Mouse (Mus musculus): ENCODE measurements at regions not wholly inside any gene's neighbourhood (a gene's known extent, or its start where the extent isn't known, plus 50 kb on each side); places are given as distances from the start of the nearest gene placed in this dataset.

GRCm38 (mm10) chr3:83701075-83701474, 65.0 kb upstream of the Sfrp2 start:
- no peak overlapping the region for H3K4me3 ChIP-seq (ENCODE audit: low read depth, low read length)
- H3K27me3 ChIP-seq (ENCODE audit: insufficient read depth, low read length), result no peaks in the 10 kb centered on the region
- peak; percentile 60 for TF ChIP-seq CTCF (IDR thresholded peaks at IDR 0.05)
- H3K4me2 ChIP-seq (ENCODE audit: low read depth, low read length, poor library complexity, severe bottlenecking), result no peak overlapping the region
- ATAC-seq (ENCODE audit: low FRiP score) (no peak), DNase-seq (ENCODE audit: low spot score) (peak; percentile 43)
- H3K36me3 ChIP-seq (ENCODE audit: insufficient read depth, low read length), result no peaks in the 10 kb centered on the region
- WGBS, result 56% methylated on average over 1 of the region's 1 CpGs
- H3K4me1 ChIP-seq (ENCODE audit: insufficient read depth, low read length), result no peaks in the 10 kb centered on the region
- H3K27ac ChIP-seq (ENCODE audit: low read depth, low read length), result no peak overlapping the region
- H3K9ac ChIP-seq (replicated peaks; ENCODE audit: low read length, poor library complexity, severe bottlenecking), result no peak overlapping the region
- H3K9me3 ChIP-seq (ENCODE audit: low read length), result no peaks in the 10 kb centered on the region

- no peak overlapping the region for H3K4me3 ChIP-seq (ENCODE audit: low read depth, low read length)
- WGBS, result 91% methylated on average over 11 of the region's 11 CpGs
- DNase-seq (ENCODE audit: low spot score), result no peak
- ATAC-seq (ENCODE audit: low FRiP score), result no peak
- H3K4me2 ChIP-seq (ENCODE audit: low read depth, low read length, poor library complexity, severe bottlenecking), result no peak overlapping the region
- no peaks in the 10 kb centered on the region for H3K36me3 ChIP-seq (ENCODE audit: insufficient read depth, low read length)
- H3K9me3 ChIP-seq (ENCODE audit: low read length), result no peaks in the 10 kb centered on the region
- H3K27ac ChIP-seq (ENCODE audit: low read depth, low read length), result no peak overlapping the region
- no peaks in the 10 kb centered on the region for H3K4me1 ChIP-seq (ENCODE audit: insufficient read depth, low read length)
- TF ChIP-seq CTCF (IDR thresholded peaks at IDR 0.05), result no peak
- no peaks in the 10 kb centered on the region for H3K27me3 ChIP-seq (ENCODE audit: insufficient read depth, low read length)
- H3K9ac ChIP-seq (replicated peaks; ENCODE audit: low read length, poor library complexity, severe bottlenecking), result no peak overlapping the region
These were observed 61.6 kb upstream of the Sfrp2 start for GRCm38 (mm10) chr3:83704559-83704958.

- 95% methylated on average over 6 of the region's 6 CpGs for WGBS
- Histone ChIP-seq H3K27me3 (ENCODE audit: insufficient read depth, low read length) (no peaks in the 10 kb centered on the region), H3K9ac (replicated peaks; ENCODE audit: low read length, poor library complexity, severe bottlenecking) (no peak overlapping the region), H3K27ac (ENCODE audit: low read depth, low read length) (no peak overlapping the region), H3K4me3 (ENCODE audit: low read depth, low read length) (no peak overlapping the region), H3K4me1 (ENCODE audit: insufficient read depth, low read length) (no peaks in the 10 kb centered on the region), H3K4me2 (ENCODE audit: low read depth, low read length, poor library complexity, severe bottlenecking) (no peak overlapping the region), H3K9me3 (ENCODE audit: low read length) (no peaks in the 10 kb centered on the region), H3K36me3 (ENCODE audit: insufficient read depth, low read length) (no peaks in the 10 kb centered on the region)
- DNase-seq (ENCODE audit: low spot score) (no peak), ATAC-seq (ENCODE audit: low FRiP score) (no peak)
- no peak for TF ChIP-seq CTCF (IDR thresholded peaks at IDR 0.05)
These were observed 60.9 kb upstream of the Sfrp2 start for GRCm38 (mm10) chr3:83705253-83705652.

- H3K4me1 ChIP-seq (ENCODE audit: insufficient read depth, low read length), result no peaks in the 10 kb centered on the region
- 73% methylated on average over 13 of the region's 13 CpGs for WGBS
- no peak overlapping the region for H3K4me2 ChIP-seq (ENCODE audit: low read depth, low read length, poor library complexity, severe bottlenecking)
- H3K9me3 ChIP-seq (ENCODE audit: low read length), result no peaks in the 10 kb centered on the region
- TF ChIP-seq CTCF (IDR thresholded peaks at IDR 0.05), result peak; percentile 11; the same call in 1 of the 2 replicates
- H3K9ac ChIP-seq (replicated peaks; ENCODE audit: low read length, poor library complexity, severe bottlenecking), result no peak overlapping the region
- no peak for ATAC-seq (ENCODE audit: low FRiP score)
- no peak for DNase-seq (ENCODE audit: low spot score)
- H3K27ac ChIP-seq (ENCODE audit: low read depth, low read length), result no peak overlapping the region
- H3K27me3 ChIP-seq (ENCODE audit: insufficient read depth, low read length), result no peaks in the 10 kb centered on the region
- no peaks in the 10 kb centered on the region for H3K36me3 ChIP-seq (ENCODE audit: insufficient read depth, low read length)
- H3K4me3 ChIP-seq (ENCODE audit: low read depth, low read length), result no peak overlapping the region
These were observed 59.4 kb upstream of the Sfrp2 start for GRCm38 (mm10) chr3:83706531-83707243.

GRCm38 (mm10) chr3:83707278-83707677, 58.8 kb upstream of the Sfrp2 start:
- H3K27me3 ChIP-seq (ENCODE audit: insufficient read depth, low read length), result no peaks in the 10 kb centered on the region
- no peaks in the 10 kb centered on the region for H3K36me3 ChIP-seq (ENCODE audit: insufficient read depth, low read length)
- 81% methylated on average over 7 of the region's 7 CpGs for WGBS
- ATAC-seq (ENCODE audit: low FRiP score), result no peak
- H3K4me3 ChIP-seq (ENCODE audit: low read depth, low read length), result no peak overlapping the region
- no peaks in the 10 kb centered on the region for H3K4me1 ChIP-seq (ENCODE audit: insufficient read depth, low read length)
- TF ChIP-seq CTCF (IDR thresholded peaks at IDR 0.05), result no peak
- H3K4me2 ChIP-seq (ENCODE audit: low read depth, low read length, poor library complexity, severe bottlenecking), result no peak overlapping the region
- no peak for DNase-seq (ENCODE audit: low spot score)
- H3K27ac ChIP-seq (ENCODE audit: low read depth, low read length), result no peak overlapping the region
- no peak overlapping the region for H3K9ac ChIP-seq (replicated peaks; ENCODE audit: low read length, poor library complexity, severe bottlenecking)
- no peaks in the 10 kb centered on the region for H3K9me3 ChIP-seq (ENCODE audit: low read length)

- Histone ChIP-seq H3K9me3 (ENCODE audit: low read length) (no peaks in the 10 kb centered on the region), H3K4me3 (ENCODE audit: low read depth, low read length) (no peak overlapping the region), H3K4me2 (ENCODE audit: low read depth, low read length, poor library complexity, severe bottlenecking) (no peak overlapping the region), H3K4me1 (ENCODE audit: insufficient read depth, low read length) (no peaks in the 10 kb centered on the region), H3K36me3 (ENCODE audit: insufficient read depth, low read length) (no peaks in the 10 kb centered on the region), H3K9ac (replicated peaks; ENCODE audit: low read length, poor library complexity, severe bottlenecking) (no peak overlapping the region), H3K27ac (ENCODE audit: low read depth, low read length) (no peak overlapping the region), H3K27me3 (ENCODE audit: insufficient read depth, low read length) (no peaks in the 10 kb centered on the region)
- WGBS, result 75% methylated on average over 4 of the region's 4 CpGs
- DNase-seq (ENCODE audit: low spot score) (no peak), ATAC-seq (ENCODE audit: low FRiP score) (no peak)
- TF ChIP-seq CTCF (IDR thresholded peaks at IDR 0.05), result no peak
These were observed 57.1 kb upstream of the Sfrp2 start for GRCm38 (mm10) chr3:83708973-83709372.

All from midbrain, postnatal 0 days (tissue).